Mouse (Mus musculus): ENCODE data around the gene Map10. TPM values are rescaled to one million over a fixed set of nuclear protein-coding genes. Genes with fewer than 3 reads are reported as not detected.
A peak's percentile ranks its signal among the peaks of the same experiment; 100 is the strongest.

The Map10 gene
- polyA plus RNA-seq, 1 experiment = not detected

- no peak overlapping the region for H3K4me3 ChIP-seq
- no peak for TF ChIP-seq SRF (IDR thresholded peaks at IDR 0.05; ENCODE audit: control insufficient read depth, insufficient read length, low read depth)
- no peak for TF ChIP-seq MAX (IDR thresholded peaks at IDR 0.05; ENCODE audit: low read depth)
- TF ChIP-seq CEBPB (IDR thresholded peaks at IDR 0.05; ENCODE audit: insufficient read depth, poor library complexity, severe bottlenecking) = peak; percentile 28; the same call in 1 of the 2 replicates
- TF ChIP-seq MYOG (IDR thresholded peaks at IDR 0.05; ENCODE audit: control insufficient read depth in 1 of 3, insufficient read depth in 1 of 3, insufficient read length in 2 of 3, low read depth in 2 of 3) = no peak
- TF ChIP-seq E2F4 (IDR thresholded peaks at IDR 0.05; ENCODE audit: insufficient read depth) = no peak
- no peak for TF ChIP-seq POLR2AphosphoS2 (IDR thresholded peaks at IDR 0.05; ENCODE audit: insufficient read length, low read depth)
- no peak overlapping the region for H3K4me2 ChIP-seq (ENCODE audit: low read depth)
- H3K36me3 ChIP-seq (ENCODE audit: control insufficient read depth, insufficient read depth) = no peaks in the 10 kb centered on the region
- no peaks in the 10 kb centered on the region for H3K27me3 ChIP-seq (ENCODE audit: control insufficient read depth, insufficient read depth, insufficient read length)
- no peak overlapping the region for H3ac ChIP-seq (ENCODE audit: control insufficient read depth, insufficient read length)
- H3K79me2 ChIP-seq (ENCODE audit: control insufficient read depth, insufficient read depth) = no peaks in the 10 kb centered on the region
Observed at GRCm38 (mm10) chr8:125649447-125649846, 20.2 kb upstream of the Map10 start.

- Histone ChIP-seq H3K79me2 (ENCODE audit: control insufficient read depth, insufficient read depth) (no peaks in the 10 kb centered on the region), H3K27me3 (ENCODE audit: control insufficient read depth, insufficient read depth, insufficient read length) (no peaks in the 10 kb centered on the region), H3K4me2 (ENCODE audit: low read depth) (no peak overlapping the region), H3K36me3 (ENCODE audit: control insufficient read depth, insufficient read depth) (no peaks in the 10 kb centered on the region), H3K4me3 (no peak overlapping the region), H3ac (ENCODE audit: control insufficient read depth, insufficient read length) (no peak overlapping the region)
- TF ChIP-seq CEBPB (IDR thresholded peaks at IDR 0.05; ENCODE audit: insufficient read depth, poor library complexity, severe bottlenecking) (no peak), POLR2A (IDR thresholded peaks at IDR 0.05; ENCODE audit: insufficient read length, low read depth) (no peak), USF1 (IDR thresholded peaks at IDR 0.05; ENCODE audit: low read depth) (no peak), TCF12 (IDR thresholded peaks at IDR 0.05; ENCODE audit: insufficient read depth, poor library complexity, severe bottlenecking) (no peak)
Observed at GRCm38 (mm10) chr8:125654821-125655220, 14.8 kb upstream of the Map10 start.

- no peak overlapping the region for H3K4me3 ChIP-seq
Observed at GRCm38 (mm10) chr8:125658508-125658907, 11.1 kb upstream of the Map10 start.

GRCm38 (mm10) chr8:125658926-125659325, 10.7 kb upstream of the Map10 start:
- H3K4me2 ChIP-seq (ENCODE audit: low read depth) = no peak overlapping the region
- no peak for TF ChIP-seq MYOD1 (IDR thresholded peaks at IDR 0.05; ENCODE audit: control insufficient read depth in 1 of 3, insufficient read length in 2 of 3, low read depth in 2 of 3)

More at GRCm38 (mm10) chr8:125658508-125658907, 11.1 kb upstream of the Map10 start:
- no peaks in the 10 kb centered on the region for H3K27me3 ChIP-seq (ENCODE audit: control insufficient read depth, insufficient read depth, insufficient read length)
- no peak overlapping the region for H3ac ChIP-seq (ENCODE audit: control insufficient read depth, insufficient read length)
- no peaks in the 10 kb centered on the region for H3K79me2 ChIP-seq (ENCODE audit: control insufficient read depth, insufficient read depth)
- no peak for TF ChIP-seq E2F4 (IDR thresholded peaks at IDR 0.05; ENCODE audit: insufficient read depth)
- TF ChIP-seq TCF12 (IDR thresholded peaks at IDR 0.05; ENCODE audit: insufficient read depth, poor library complexity, severe bottlenecking) = no peak
- no peak for TF ChIP-seq MAX (IDR thresholded peaks at IDR 0.05; ENCODE audit: low read depth)
- TF ChIP-seq TCF3 (IDR thresholded peaks at IDR 0.05; ENCODE audit: insufficient read length, low read depth) = no peak
- no peak for TF ChIP-seq USF1 (IDR thresholded peaks at IDR 0.05; ENCODE audit: low read depth)
- no peak for TF ChIP-seq POLR2A (IDR thresholded peaks at IDR 0.05; ENCODE audit: insufficient read length, low read depth)
- TF ChIP-seq MYOG (IDR thresholded peaks at IDR 0.05; ENCODE audit: control insufficient read depth in 1 of 3, insufficient read depth in 1 of 3, insufficient read length in 2 of 3, low read depth in 2 of 3) = no peak
- no peak for TF ChIP-seq SRF (IDR thresholded peaks at IDR 0.05; ENCODE audit: control insufficient read depth, insufficient read length, low read depth)
- TF ChIP-seq MYOD1 (IDR thresholded peaks at IDR 0.05; ENCODE audit: control insufficient read depth in 1 of 3, insufficient read length in 2 of 3, low read depth in 2 of 3) = no peak
- TF ChIP-seq POLR2AphosphoS2 (IDR thresholded peaks at IDR 0.05; ENCODE audit: insufficient read length, low read depth) = no peak
- TF ChIP-seq CEBPB (IDR thresholded peaks at IDR 0.05; ENCODE audit: insufficient read depth, poor library complexity, severe bottlenecking) = no peak
- TF ChIP-seq REST (IDR thresholded peaks at IDR 0.05; ENCODE audit: insufficient read depth, insufficient read length) = no peak
- H3K4me2 ChIP-seq (ENCODE audit: low read depth) = no peak overlapping the region
- H3K36me3 ChIP-seq (ENCODE audit: control insufficient read depth, insufficient read depth) = no peaks in the 10 kb centered on the region

GRCm38 (mm10) chr8:125660397-125660796, 9.2 kb upstream of the Map10 start:
- Histone ChIP-seq H3K27me3 (ENCODE audit: control insufficient read depth, insufficient read depth, insufficient read length) (no peaks in the 10 kb centered on the region), H3K4me3 (no peak overlapping the region), H3K4me2 (ENCODE audit: low read depth) (no peak overlapping the region), H3ac (ENCODE audit: control insufficient read depth, insufficient read length) (no peak overlapping the region), H3K36me3 (ENCODE audit: control insufficient read depth, insufficient read depth) (no peaks in the 10 kb centered on the region), H3K79me2 (ENCODE audit: control insufficient read depth, insufficient read depth) (no peaks in the 10 kb centered on the region)
- TF ChIP-seq POLR2A (IDR thresholded peaks at IDR 0.05; ENCODE audit: insufficient read length, low read depth) (no peak), MYOG (IDR thresholded peaks at IDR 0.05; ENCODE audit: control insufficient read depth in 1 of 3, insufficient read depth in 1 of 3, insufficient read length in 2 of 3, low read depth in 2 of 3) (no peak), POLR2AphosphoS2 (IDR thresholded peaks at IDR 0.05; ENCODE audit: insufficient read length, low read depth) (no peak), REST (IDR thresholded peaks at IDR 0.05; ENCODE audit: insufficient read depth, insufficient read length) (no peak), USF1 (IDR thresholded peaks at IDR 0.05; ENCODE audit: low read depth) (no peak), SRF (IDR thresholded peaks at IDR 0.05; ENCODE audit: control insufficient read depth, insufficient read length, low read depth) (no peak), E2F4 (IDR thresholded peaks at IDR 0.05; ENCODE audit: insufficient read depth) (no peak), MYOD1 (IDR thresholded peaks at IDR 0.05; ENCODE audit: control insufficient read depth in 1 of 3, insufficient read length in 2 of 3, low read depth in 2 of 3) (no peak), CEBPB (IDR thresholded peaks at IDR 0.05; ENCODE audit: insufficient read depth, poor library complexity, severe bottlenecking) (no peak), TCF12 (IDR thresholded peaks at IDR 0.05; ENCODE audit: insufficient read depth, poor library complexity, severe bottlenecking) (no peak), TCF3 (IDR thresholded peaks at IDR 0.05; ENCODE audit: insufficient read length, low read depth) (no peak)

More at GRCm38 (mm10) chr8:125658926-125659325, 10.7 kb upstream of the Map10 start:
- Histone ChIP-seq H3K79me2 (ENCODE audit: control insufficient read depth, insufficient read depth) (no peaks in the 10 kb centered on the region), H3K36me3 (ENCODE audit: control insufficient read depth, insufficient read depth) (no peaks in the 10 kb centered on the region), H3ac (ENCODE audit: control insufficient read depth, insufficient read length) (no peak overlapping the region), H3K27me3 (ENCODE audit: control insufficient read depth, insufficient read depth, insufficient read length) (no peaks in the 10 kb centered on the region), H3K4me3 (no peak overlapping the region)

Measured in myocyte (in vitro differentiated cells).